Mouse (Mus musculus) midbrain, embryonic 12.5 days (tissue): ENCODE measurements at regions not wholly inside any gene's neighbourhood (a gene's known extent, or its start where the extent isn't known, plus 50 kb on each side); places are given as distances from the start of the nearest gene placed in this dataset.

ENCODE experiments used
- ATAC-seq: fragments of 200-750 bp; cut with Nextera tagmentation; 2 replicates; pipeline ENCODE4 v1.8.0; 2017; ENCODE audit warnings: low read depth, moderate TSS enrichment, moderate library complexity; ENCODE audit not compliant: low FRiP score
- H3K27ac ChIP-seq: fragments of 300-500 bp; sonication (generic); replicated peaks from 2 replicates; pipeline ENCODE4 v1.5.1; 2016; ENCODE audit warnings: mild to moderate bottlenecking
- H3K27me3 ChIP-seq: fragments of 300-500 bp; sonication (generic); 2 replicates; pipeline ENCODE4 v1.6.1; 2016; ENCODE audit warnings: mild to moderate bottlenecking
- H3K36me3 ChIP-seq: fragments of 300-500 bp; sonication (generic); 2 replicates; pipeline ENCODE4 v1.6.1; 2016
- H3K4me1 ChIP-seq: fragments of 300-500 bp; sonication (generic); 2 replicates; pipeline ENCODE4 v1.6.1; 2016
- H3K4me2 ChIP-seq: fragments of 300-500 bp; sonication (generic); replicated peaks from 2 replicates; pipeline ENCODE4 v1.6.1; 2016; ENCODE audit warnings: mild to moderate bottlenecking, moderate library complexity
- H3K4me3 ChIP-seq: fragments of 300-500 bp; sonication (generic); 2 replicates; pipeline ENCODE4 v1.5.1; 2016; ENCODE audit warnings: mild to moderate bottlenecking
- H3K9ac ChIP-seq: fragments of 300-500 bp; sonication (generic); replicated peaks from 2 replicates; pipeline ENCODE4 v1.6.1; 2016; ENCODE audit warnings: mild to moderate bottlenecking, moderate library complexity
- H3K9me3 ChIP-seq: fragments of 300-500 bp; sonication (generic); 2 replicates; pipeline ENCODE4 v1.6.1; 2016; ENCODE audit warnings: mild to moderate bottlenecking
- WGBS: fragments of 180-500 bp; shearing (Covaris S2); methylation state at CpG from one replicate; pipeline ENCODE4 v1.1.7; 2016; 5-methylcytosine and 5-hydroxymethylcytosine counted together

- no peak overlapping the region for H3K27ac ChIP-seq
- no peak overlapping the region for H3K4me2 ChIP-seq
- no peaks in the 10 kb centered on the region for H3K27me3 ChIP-seq
- no peaks in the 10 kb centered on the region for H3K9me3 ChIP-seq
- H3K4me3 ChIP-seq, result no peak overlapping the region
- ATAC-seq, result no peak
- H3K9ac ChIP-seq, result no peak overlapping the region
- H3K36me3 ChIP-seq, result no peaks in the 10 kb centered on the region
- no peaks in the 10 kb centered on the region for H3K4me1 ChIP-seq
Observed at GRCm38 (mm10) chr3:31374061-31374460, 63.9 kb upstream of the Slc7a14 start.

- H3K4me3 ChIP-seq, result no peak overlapping the region
- H3K4me1 ChIP-seq, result no peaks in the 10 kb centered on the region
- no peak overlapping the region for H3K9ac ChIP-seq
- no peak for ATAC-seq
- no peaks in the 10 kb centered on the region for H3K9me3 ChIP-seq
- H3K27me3 ChIP-seq, result no peaks in the 10 kb centered on the region
- no peak overlapping the region for H3K4me2 ChIP-seq
- WGBS, result 70% methylated on average over 2 of the region's 2 CpGs
- no peak overlapping the region for H3K27ac ChIP-seq
- H3K36me3 ChIP-seq, result no peaks in the 10 kb centered on the region
Observed at GRCm38 (mm10) chr3:31368259-31368658, 58.1 kb upstream of the Slc7a14 start.
